Mouse (Mus musculus) monocyte, adult 2 months (primary cell): Measurements from ENCODE around the gene Pigz.
"Not testable (repeated sequence)": the region's sequence is repeated elsewhere in the genome, so short reads cannot be mapped to it uniquely, and the experiment has no call there.

Experiments used
- DNase-seq, 2 experiments: peaks; one replicate each; pipeline ENCODE4 v3.0.0; 2022; ENCODE audit warnings: low spot score in 2 of 2, low read depth in 1 of 2

Pigz gene

GRCm38 (mm10) chr16:31931330-31931729 lies 2.3 kb upstream of the Pigz start:
- DNase-seq: no peak

GRCm38 (mm10) chr16:31932255-31932654 lies 1.4 kb upstream of the Pigz start:
- DNase-seq: no peak

DNA sequence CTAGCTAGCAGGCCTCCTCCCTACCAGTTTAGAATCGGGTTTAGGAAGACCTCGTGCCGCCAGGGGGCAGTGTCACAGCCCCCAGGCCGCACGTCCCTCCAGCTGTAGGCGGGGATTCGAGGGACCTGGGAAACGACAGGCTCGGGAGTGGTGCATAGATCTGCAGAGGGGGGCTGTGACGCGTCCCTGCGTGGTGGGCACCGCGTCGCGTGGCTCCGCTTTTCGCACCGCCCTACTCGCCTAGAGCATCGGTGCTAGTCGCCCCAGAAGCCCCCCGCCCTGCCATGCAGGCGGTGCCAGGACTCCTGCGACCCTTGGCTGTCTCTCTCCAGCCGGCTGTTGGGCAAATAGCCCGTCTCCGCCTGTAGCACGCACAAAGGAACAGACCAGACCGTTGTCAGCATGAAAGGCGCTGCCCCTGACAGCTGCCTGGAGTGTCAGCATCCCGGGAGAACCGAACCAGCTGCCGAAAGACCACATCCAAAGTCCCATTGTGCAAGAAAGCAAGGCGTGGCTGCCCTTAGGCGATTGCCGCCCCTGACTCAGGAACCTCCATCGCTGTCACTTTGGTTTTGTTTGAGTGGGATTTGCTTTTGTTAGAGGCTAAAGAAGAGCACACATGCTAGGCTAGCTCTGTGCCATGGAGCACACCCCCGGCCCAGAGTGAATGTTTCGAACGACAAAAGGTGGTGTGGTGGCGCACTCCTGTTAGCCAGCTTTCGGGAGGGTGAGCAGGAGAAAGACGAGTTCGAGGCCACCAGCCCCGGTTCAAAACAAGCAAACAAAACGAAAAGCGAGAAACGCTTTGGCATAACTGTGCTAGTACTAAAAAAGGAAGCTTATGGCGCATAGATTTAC lies 582 bp upstream of the Pigz start:
- DNase-seq: peak; percentile 38 to 73

DNA sequence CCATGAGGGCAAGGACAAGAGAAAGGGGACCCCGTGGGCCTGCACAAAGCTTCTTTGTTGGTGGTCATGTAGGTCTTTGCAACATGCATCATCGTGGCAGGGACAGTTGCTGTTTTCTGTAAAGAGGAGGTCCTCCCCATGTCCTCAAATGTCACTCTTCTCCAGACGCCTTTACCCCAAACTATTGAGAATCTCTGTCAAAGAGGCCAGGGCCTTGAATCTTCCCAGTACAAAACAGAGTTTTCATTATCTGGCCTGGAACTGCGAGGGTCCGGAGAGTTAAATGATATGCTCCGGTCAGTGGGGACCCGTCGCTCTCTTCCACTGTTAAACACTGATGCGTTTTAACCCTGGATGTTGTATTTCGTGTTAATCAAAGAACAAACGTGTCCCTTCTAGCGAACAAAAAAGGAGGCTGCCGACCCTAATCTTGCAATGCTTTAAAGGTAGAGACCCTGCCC lies 929 bp downstream of the Pigz start:
- DNase-seq: no peak

GRCm38 (mm10) chr16:31935091-31935979 lies 1.7 kb downstream of the Pigz start:
- peak in 1 of 2 experiments; percentile 45 for DNase-seq

DNA sequence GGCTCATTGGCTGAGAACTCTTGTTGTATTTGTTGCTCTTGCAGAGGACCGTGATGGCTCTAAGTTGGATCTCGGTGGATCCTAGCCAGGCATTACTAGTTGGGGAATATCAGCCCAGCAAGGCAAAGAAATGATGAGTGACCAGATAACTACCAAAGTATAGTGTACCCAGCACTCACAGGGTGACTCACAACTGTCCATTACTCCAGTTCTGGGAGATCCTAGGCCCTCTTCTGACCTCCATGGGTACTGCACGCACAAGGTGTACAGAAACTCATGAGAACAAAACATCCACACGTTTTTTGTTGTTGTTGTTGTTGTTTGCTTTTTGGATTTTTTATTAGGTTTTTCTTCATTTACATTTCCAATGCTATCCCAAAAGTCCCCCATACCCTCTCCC lies 2.9 kb downstream of the Pigz start:
- DNase-seq: no peak

- DNase-seq: no peak
Observed at GRCm38 (mm10) chr16:31938856-31939255, 5.2 kb downstream of the Pigz start.

DNA sequence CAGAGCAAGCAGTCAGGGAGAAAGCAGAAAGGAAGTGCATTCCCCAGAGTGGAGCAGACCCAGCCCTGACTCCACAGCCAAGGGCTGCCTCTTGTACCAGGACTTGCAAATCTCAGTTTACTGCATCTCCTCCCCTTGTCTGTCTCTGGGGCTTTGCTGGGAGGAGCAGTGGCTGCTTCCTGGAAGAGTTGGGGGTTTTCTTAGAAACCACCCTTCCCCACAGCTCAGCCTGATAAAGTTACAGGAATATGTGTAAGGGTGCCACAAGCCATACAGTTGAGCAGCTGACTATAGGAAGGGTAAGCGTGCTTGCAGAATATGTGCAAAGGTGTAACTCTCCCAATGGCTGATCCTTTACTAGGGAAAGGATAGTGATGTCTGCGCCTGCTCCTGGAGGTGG lies 6.9 kb downstream of the Pigz start:
- no peak for DNase-seq

DNA sequence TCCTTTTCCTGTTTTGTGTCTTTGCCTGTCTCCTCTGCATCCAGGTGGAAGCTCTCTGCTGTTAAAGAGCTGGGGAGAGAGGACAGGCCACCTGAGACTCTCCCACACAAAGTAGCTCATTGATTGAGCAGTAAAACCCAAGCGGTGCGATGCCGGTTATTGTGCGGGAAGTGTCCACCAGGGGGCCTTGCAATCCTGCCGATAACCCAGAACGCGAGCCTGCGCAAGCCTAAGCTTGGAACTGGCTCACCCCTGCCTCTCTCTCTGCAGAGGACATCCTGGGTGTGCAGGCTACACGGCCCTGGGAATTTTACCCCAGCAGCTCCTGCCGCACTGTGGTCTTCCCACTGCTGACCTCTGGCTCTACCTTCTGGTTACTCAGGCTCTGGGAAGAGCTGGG lies 10.3 kb downstream of the Pigz start:
- peak in 1 of 2 experiments; percentile 61 for DNase-seq

DNA sequence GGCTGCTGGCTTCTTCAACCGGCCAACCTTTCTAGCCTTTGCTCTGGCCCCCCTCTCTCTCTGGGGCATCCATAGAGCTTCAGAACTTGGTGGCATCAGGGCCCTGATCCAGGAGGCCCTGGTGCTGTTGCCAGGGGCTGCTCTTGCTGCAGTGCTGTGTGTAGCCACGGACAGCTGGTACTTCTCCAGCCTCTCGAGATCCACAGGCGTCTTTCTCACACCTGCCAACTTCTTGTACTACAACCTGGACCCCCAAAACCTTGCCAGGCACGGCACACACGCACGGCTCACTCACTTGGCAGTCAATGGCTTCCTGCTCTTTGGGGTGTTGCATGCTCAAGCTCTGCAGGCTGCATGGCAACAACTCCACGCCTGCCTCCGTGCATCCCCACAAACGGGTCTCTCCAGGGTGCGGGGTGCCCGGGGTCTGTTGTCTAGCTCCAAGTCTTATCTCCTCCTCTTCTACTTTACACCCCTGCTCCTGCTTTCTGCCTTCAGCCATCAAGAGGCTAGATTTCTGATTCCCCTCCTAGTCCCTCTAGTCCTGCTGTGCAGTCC lies 11.1 kb downstream of the Pigz start:
- DNase-seq: no peak

DNA sequence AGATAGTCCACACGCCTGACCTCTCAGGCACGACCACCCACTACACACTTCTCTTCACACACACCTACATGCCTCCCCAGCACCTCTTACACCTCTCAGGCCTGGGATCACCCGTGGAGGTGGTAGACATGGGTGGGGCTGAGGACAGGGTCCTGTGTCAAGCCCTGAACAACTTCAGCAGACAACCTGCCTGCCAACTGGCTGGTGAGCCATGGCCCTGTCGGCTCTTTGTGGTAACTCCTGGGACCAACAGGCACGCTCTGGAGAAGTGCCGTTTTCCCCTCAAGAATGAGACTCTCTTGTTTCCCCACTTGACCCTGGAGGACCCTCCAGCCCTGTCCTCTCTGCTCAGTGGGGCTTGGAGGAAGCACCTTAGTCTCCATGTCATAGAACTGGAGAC lies 11.7 kb downstream of the Pigz start:
- no peak for DNase-seq

DNA sequence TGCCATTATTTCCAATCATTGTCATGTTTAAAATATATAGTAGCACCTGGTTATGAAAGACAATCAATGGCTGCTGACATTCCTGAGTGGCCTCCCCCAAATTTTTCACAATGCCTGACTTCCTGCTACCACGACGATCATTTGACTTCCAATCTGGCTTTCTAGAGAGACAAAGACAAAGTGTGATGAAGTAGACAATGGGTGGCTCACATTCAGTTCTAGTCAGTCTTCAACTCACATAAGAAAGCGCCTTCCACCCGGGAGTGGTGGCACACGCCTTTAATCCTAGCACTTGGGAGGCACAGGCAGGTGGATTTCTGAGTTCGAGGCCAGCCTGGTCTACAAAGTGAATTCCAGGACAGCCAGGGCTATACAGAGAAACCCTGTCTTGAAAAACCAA lies 12.3 kb downstream of the Pigz start:
- not testable (repeated sequence) for DNase-seq

DNA sequence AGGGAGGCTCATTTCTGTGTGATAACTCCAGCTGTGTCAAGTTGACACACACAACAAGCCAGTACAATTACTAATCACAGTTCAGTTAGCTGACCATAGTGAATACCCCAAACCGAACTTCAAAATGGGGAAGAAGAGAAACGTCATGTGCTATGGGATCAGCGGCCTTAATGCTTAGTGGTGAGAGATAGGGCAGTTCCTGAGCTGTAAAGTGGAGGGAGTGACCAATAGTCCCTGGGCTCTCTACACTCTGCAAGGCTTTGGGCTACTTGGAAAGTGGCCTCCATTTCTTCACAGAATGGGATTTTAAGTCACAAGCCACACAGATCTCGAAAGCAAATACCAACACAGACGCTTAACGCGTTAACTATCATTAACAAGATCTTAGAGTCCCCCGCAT lies 13.7 kb downstream of the Pigz start:
- no peak for DNase-seq

- no peak for DNase-seq
Observed at GRCm38 (mm10) chr16:31947901-31948316, 14.3 kb downstream of the Pigz start.

GRCm38 (mm10) chr16:31948345-31948774 lies 14.7 kb downstream of the Pigz start, which contains the start of the genes 0610012G03Rik and Ncbp2:
Gene 0610012G03Rik (minus strand): TSS chr16:31948494.
Gene Ncbp2 (plus strand): TSS chr16:31948513.
- peak; percentile 81 to 95 for DNase-seq

DNA sequence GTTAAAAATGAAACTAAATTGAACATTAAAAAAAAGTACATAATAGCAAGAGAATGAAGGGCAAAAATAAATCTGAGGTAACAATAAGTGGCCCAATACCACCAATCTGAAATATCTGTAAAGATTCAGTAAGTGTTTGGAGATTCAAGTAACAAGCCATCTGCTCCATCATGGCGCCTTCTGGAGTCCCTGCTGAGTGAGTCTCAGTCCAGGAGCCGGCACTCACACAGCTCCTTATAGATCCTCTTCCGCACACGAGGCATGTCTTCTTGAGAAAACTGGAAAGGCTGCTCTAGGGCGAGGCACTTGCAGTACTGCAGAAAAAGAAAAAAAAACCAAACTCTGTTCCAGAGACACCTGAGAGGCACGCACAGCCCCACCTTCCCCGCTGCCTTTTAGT lies 29.6 kb downstream of the Pigz start:
- no peak for DNase-seq

DNA sequence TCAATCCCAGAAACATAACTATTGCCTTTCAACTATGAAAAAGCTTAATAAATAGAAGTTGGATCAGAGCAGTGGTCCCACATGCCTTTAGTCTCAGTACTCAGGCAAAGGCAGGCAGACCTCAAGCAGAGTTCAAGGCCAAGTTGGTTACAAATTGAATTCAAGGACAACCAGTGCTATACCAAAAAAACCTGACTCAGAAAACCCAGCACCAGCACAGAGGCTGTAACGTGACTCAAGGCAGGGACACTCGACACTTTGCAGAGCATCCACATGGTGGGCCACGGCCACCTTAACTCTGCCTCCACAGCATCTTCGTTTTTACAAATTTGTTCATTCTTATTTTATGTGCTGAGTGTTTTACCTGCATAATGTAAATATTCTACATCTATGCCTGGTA lies 41.6 kb downstream of the Pigz start:
- no peak for DNase-seq

DNA sequence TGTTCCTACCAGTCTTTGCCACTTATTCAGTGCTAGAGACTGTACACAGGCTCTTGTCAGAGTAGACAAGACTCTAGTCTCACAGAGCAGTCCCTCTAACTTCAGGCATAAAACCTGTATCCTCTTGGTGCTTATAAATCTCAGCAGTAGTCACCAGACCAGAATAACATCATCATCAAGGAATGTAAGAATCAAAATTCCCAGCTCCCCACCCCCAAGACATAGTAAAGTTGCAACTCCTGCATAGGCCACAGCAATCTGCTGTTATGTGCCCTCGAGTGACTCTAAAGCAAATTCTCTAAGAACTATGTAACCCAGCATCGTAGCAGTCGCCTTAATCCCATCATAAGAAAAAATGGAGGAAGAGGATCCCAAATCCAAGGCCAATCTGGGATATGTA lies 45.9 kb downstream of the Pigz start:
- DNase-seq: no peak

DNA sequence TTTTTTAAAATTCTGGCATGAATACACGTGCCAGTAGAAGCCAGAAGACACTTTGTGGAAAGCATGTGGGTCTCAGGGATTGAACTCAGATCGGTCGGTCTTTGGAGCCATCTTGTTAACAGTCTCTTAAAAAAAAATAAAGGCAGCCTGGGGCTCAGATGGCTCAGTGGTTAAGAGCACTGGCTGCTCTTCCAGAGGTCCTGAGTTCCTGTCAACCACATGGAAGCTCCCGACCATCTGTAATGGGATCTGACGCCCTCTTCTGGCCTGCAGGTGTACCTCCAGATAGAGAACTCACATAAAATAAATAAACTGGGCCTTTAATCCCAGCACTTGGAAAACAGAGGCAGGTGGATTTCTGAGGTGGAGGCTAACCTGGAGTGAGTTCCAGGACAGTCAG lies 47.3 kb downstream of the Pigz start:
- no peak for DNase-seq

- no peak for DNase-seq
Observed at GRCm38 (mm10) chr16:31992039-31992438, 58.4 kb downstream of the Pigz start.

GRCm38 (mm10) chr16:31993195-31993594 lies 59.5 kb downstream of the Pigz start:
- no peak for DNase-seq
